Mouse (Mus musculus) CH12.LX (cell line): Measurements from ENCODE around the gene Vps9d1.

ENCODE experiments used
- CTCF ChIP-seq, 2 experiments: IDR thresholded peaks in 1 of 2; conservative IDR thresholded peaks in 1 of 2; 2 replicates each; pipeline ENCODE4 v1.5.1; 2011 to 2012; ENCODE audit warnings: low read depth in 2 of 2, low read length in 2 of 2, improper control_type of control experiment in 1 of 2, inconsistent platforms in 1 of 2, mild to moderate bottlenecking in 1 of 2, moderate library complexity in 1 of 2
- E2F4 ChIP-seq: IDR thresholded peaks from 2 replicates; pipeline ENCODE4 v1.6.1; 2011; ENCODE audit warnings: low read depth, low read length, improper control_type of control experiment; ENCODE audit not compliant: insufficient replicate concordance
- MAZ ChIP-seq: IDR thresholded peaks from 2 replicates; pipeline ENCODE4 v1.6.1; 2012; ENCODE audit warnings: low read depth, mild to moderate bottlenecking, inconsistent platforms, low read length, improper control_type of control experiment, moderate library complexity
- MXI1 ChIP-seq: IDR thresholded peaks from 2 replicates; pipeline ENCODE4 v1.6.1; 2011; ENCODE audit warnings: mild to moderate bottlenecking, low read depth, low read length, improper control_type of control experiment
- POLR2A ChIP-seq: IDR thresholded peaks from 2 replicates; pipeline ENCODE4 v1.6.1; 2011; ENCODE audit warnings: low read depth, mild to moderate bottlenecking, improper control_type of control experiment, low read length
- SMC3 ChIP-seq: IDR thresholded peaks from 2 replicates; pipeline ENCODE4 v1.6.1; 2011; ENCODE audit warnings: low read depth, low read length, improper control_type of control experiment
- TBP ChIP-seq: conservative IDR thresholded peaks from 2 replicates; pipeline ENCODE4 v1.6.1; 2011; ENCODE audit warnings: low read depth, low read length, improper control_type of control experiment
- ZNF384 ChIP-seq: IDR thresholded peaks from 2 replicates; pipeline ENCODE4 v1.6.1; 2012; ENCODE audit warnings: low read depth, low read length, improper control_type of control experiment, inconsistent platforms

GRCm38 (mm10) chr8:123220917-123221316 lies 33.2 kb downstream of the Vps9d1 start:
- TF ChIP-seq CTCF (conservative IDR thresholded peaks at IDR 0.05 in 1 of 2, IDR thresholded peaks at IDR 0.05 in 1 of 2; ENCODE audit: low read depth in 2 of 2, low read length in 2 of 2) (no peak), TBP (no peak), SMC3 (no peak), MXI1 (no peak), ZNF384 (no peak), MAZ (no peak), E2F4 (no peak), POLR2A (no peak)
